Mouse (Mus musculus) ES-E14 (cell line): ENCODE data around the gene Pheta1. TPM values are rescaled to one million over a fixed set of nuclear protein-coding genes. Genes with fewer than 3 reads are reported as not detected.

Experiments
- DNase-seq: peaks from one replicate; pipeline ENCODE4 v3.0.0-alpha.2; 2013; ENCODE audit warnings: low read depth, low spot score
- H3K27ac ChIP-seq: 2 replicates; pipeline ENCODE4 v1.5.1; 2012; ENCODE audit warnings: low read depth, mild to moderate bottlenecking, low read length, moderate library complexity, mixed read lengths; ENCODE audit not compliant: poor library complexity, insufficient read depth, severe bottlenecking
- H3K36me3 ChIP-seq: 2 replicates; pipeline ENCODE4 v1.6.1; 2012; ENCODE audit warnings: mild to moderate bottlenecking, low read length, moderate library complexity, mixed read lengths; ENCODE audit not compliant: control insufficient read depth, poor library complexity, insufficient read depth, severe bottlenecking
- H3K4me1 ChIP-seq, 2 experiments: fragments of 150-350 bp in 1 of 2; sonication (generic) in 1 of 2; 2 replicates each; pipeline ENCODE4 v1.6.1; 2012; ENCODE audit warnings: low read length in 2 of 2, mild to moderate bottlenecking in 1 of 2, mixed read lengths in 1 of 2; ENCODE audit not compliant: control insufficient read depth in 2 of 2, insufficient read depth in 2 of 2, poor library complexity in 1 of 2
- H3K4me3 ChIP-seq, 2 experiments: fragments of 150-350 bp in 1 of 2; sonication (generic) in 1 of 2; 2 replicates each; pipeline ENCODE4 v1.5.1; 2012; ENCODE audit warnings: low read length in 2 of 2, low read depth in 1 of 2, mild to moderate bottlenecking in 1 of 2, mixed read lengths in 1 of 2; ENCODE audit not compliant: insufficient read depth in 1 of 2, poor library complexity in 1 of 2, severe bottlenecking in 1 of 2
- H3K9ac ChIP-seq: 2 replicates; pipeline ENCODE4 v1.6.1; 2012; ENCODE audit warnings: low read depth, mild to moderate bottlenecking, low read length, mixed read lengths; ENCODE audit not compliant: poor library complexity, insufficient read depth, severe bottlenecking
- H3K9me3 ChIP-seq: fragments of 150-350 bp; sonication (generic); 2 replicates; pipeline ENCODE4 v1.6.1; 2012; ENCODE audit warnings: low read depth, mild to moderate bottlenecking, low read length; ENCODE audit not compliant: control insufficient read depth, insufficient read depth
- CHD2 ChIP-seq: IDR thresholded peaks from 2 replicates; pipeline ENCODE4 v1.6.1; 2014; ENCODE audit warnings: mild to moderate bottlenecking, low read depth, low read length, inconsistent platforms
- HCFC1 ChIP-seq: IDR thresholded peaks from 2 replicates; pipeline ENCODE4 v1.6.1; 2012; ENCODE audit warnings: low read length, inconsistent platforms, borderline replicate concordance; ENCODE audit not compliant: insufficient read depth
- MAFK ChIP-seq: IDR thresholded peaks from 2 replicates; pipeline ENCODE4 v1.6.1; 2014; ENCODE audit warnings: mild to moderate bottlenecking, low read depth, low read length, inconsistent platforms; ENCODE audit not compliant: insufficient read depth
- ZC3H11A ChIP-seq: IDR thresholded peaks from 2 replicates; pipeline ENCODE4 v1.6.1; 2012; ENCODE audit warnings: low read depth, mild to moderate bottlenecking, inconsistent platforms, low read length, borderline replicate concordance
- ZNF384 ChIP-seq: IDR thresholded peaks from 2 replicates; pipeline ENCODE4 v1.6.1; 2012; ENCODE audit warnings: low read depth, low read length, inconsistent platforms
- in situ Hi-C, 2 experiments: fragments of 600-800 bp; cut with MboI; formaldehyde crosslinking; loops; one replicate each; pipeline ENCODE4 v1.15.1; 2025; ENCODE audit warnings: low sequenced_read_pairs in 2 of 2, inconsistent platforms in 1 of 2; ENCODE audit not compliant: unreplicated experiment in 2 of 2
- total RNA-seq: library from RNA; depleted of rRNA; stranded (reverse); fragments of 300-350 nt; gene quantifications from 2 replicates; pipeline ENCODE4 v1.2.3, GENCODE M21; 2012

Gene Pheta1
- total RNA-seq, 1 experiment: 13.6 TPM

GRCm38 (mm10) chr5:121832376-121833155, 16.2 kb upstream of the Pheta1 start:
- in situ Hi-C loops: no loop called here
- H3K4me3 ChIP-seq: no peak overlapping the region
- no peak for TF ChIP-seq MAFK
- TF ChIP-seq ZC3H11A: no peak
- TF ChIP-seq ZNF384: no peak
- no peak for TF ChIP-seq HCFC1
- no peak for TF ChIP-seq CHD2
- H3K27ac ChIP-seq: no peak overlapping the region
- peaks cover 0 to 21% of the 10 kb centered on the region in 2 experiments; a peak in 1 of 4 replicates for H3K4me1 ChIP-seq
- H3K36me3 ChIP-seq: peaks cover 8% of the 10 kb centered on the region; the same call in 1 of the 2 replicates
- no peak for DNase-seq
- H3K9ac ChIP-seq: no peak overlapping the region
- H3K9me3 ChIP-seq: no peaks in the 10 kb centered on the region

- H3K9me3 ChIP-seq: no peaks in the 10 kb centered on the region
- in situ Hi-C loops: no loop called here
- DNase-seq: no peak
- H3K4me3 ChIP-seq: no peak overlapping the region
- H3K9ac ChIP-seq: no peak overlapping the region
- no peak overlapping the region for H3K27ac ChIP-seq
- H3K36me3 ChIP-seq: peaks cover 2% of the 10 kb centered on the region; the same call in 1 of the 2 replicates
- peaks cover under 1 to 26% of the 10 kb centered on the region in 2 experiments; a peak in 3 of 4 replicates for H3K4me1 ChIP-seq
- no peak for TF ChIP-seq ZC3H11A
These were observed 15.6 kb upstream of the Pheta1 start for GRCm38 (mm10) chr5:121833159-121833558.

DNA sequence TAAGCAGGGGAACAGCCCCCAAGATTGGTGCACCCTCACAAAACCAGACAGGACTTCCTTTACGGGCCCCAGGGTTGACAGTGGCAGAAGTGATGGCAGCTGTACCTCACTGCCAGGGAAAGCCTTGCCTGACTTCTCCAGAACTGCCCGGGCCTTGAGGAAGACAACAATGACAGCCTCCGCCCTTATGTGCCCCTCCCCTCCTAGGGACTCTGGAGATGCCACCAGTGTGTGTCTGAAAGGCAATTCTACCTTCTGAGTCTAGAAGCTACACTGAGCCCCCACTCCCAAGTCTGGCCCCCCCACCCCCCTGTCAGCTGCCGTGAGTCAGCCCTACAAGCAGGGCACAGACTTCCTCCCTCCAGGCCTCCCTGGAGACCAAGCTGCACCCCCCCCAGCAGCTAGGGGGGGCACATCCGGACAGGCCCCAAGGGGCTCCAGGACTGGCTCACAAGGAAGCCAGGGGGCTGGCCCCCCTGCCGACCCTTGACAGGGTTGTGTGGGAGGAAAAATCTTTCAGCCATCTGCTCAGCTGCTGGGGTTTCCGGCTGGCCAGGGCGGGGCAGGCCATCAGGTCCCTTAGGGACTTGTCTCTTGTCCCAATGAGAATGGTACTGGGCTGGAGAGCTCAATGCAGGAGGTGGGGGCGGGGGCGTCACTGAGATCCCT, 15.1 kb upstream of the Pheta1 start:
- no peak for DNase-seq
- in situ Hi-C loops: no loop called here
- Histone ChIP-seq H3K9ac (no peak overlapping the region), H3K9me3 (no peaks in the 10 kb centered on the region), H3K27ac (no peak overlapping the region), H3K4me1 (peaks cover 2 to 27% of the 10 kb centered on the region in 2 experiments; a peak in 3 of 4 replicates), H3K36me3 (no peaks in the 10 kb centered on the region; the same call in 1 of the 2 replicates), H3K4me3 (no peak overlapping the region)
- no peak for TF ChIP-seq CHD2
- TF ChIP-seq ZC3H11A: no peak
- no peak for TF ChIP-seq ZNF384
- no peak for TF ChIP-seq HCFC1
- no peak for TF ChIP-seq MAFK

- H3K36me3 ChIP-seq: no peaks in the 10 kb centered on the region; the same call in 1 of the 2 replicates
- peaks cover 3 to 28% of the 10 kb centered on the region in 2 experiments for H3K4me1 ChIP-seq
- no peak overlapping the region for H3K27ac ChIP-seq
- DNase-seq: no peak
- H3K4me3 ChIP-seq: no peak overlapping the region
- no peak for TF ChIP-seq MAFK
- no peak for TF ChIP-seq HCFC1
- TF ChIP-seq ZC3H11A: no peak
- no peak for TF ChIP-seq ZNF384
- no peak for TF ChIP-seq CHD2
- H3K9ac ChIP-seq: no peak overlapping the region
- in situ Hi-C loops: no loop called here
- H3K9me3 ChIP-seq: no peaks in the 10 kb centered on the region
These were observed 14.6 kb upstream of the Pheta1 start for GRCm38 (mm10) chr5:121834241-121834606.
